Mouse (Mus musculus) MEL (cell line): ENCODE data around the gene Pla2g7. TPM values are rescaled to one million over a fixed set of nuclear protein-coding genes. Genes with fewer than 3 reads are reported as not detected.
"Not testable (repeated sequence)": the region's sequence is repeated elsewhere in the genome, so short reads cannot be mapped to it uniquely, and the experiment has no call there.

Experiments
- DNase-seq: peaks from one replicate; pipeline ENCODE4 v3.0.0; 2011; ENCODE audit warnings: low read depth, low spot score
- H3K27ac ChIP-seq: 2 replicates; pipeline ENCODE4 v1.5.1; 2012; ENCODE audit warnings: low read depth, mild to moderate bottlenecking, control low read depth, low read length, moderate library complexity; ENCODE audit not compliant: control insufficient read depth
- H3K27me3 ChIP-seq, 2 experiments: fragments of 150-350 bp in 1 of 2; sonication (generic) in 1 of 2; 2 replicates each; pipeline ENCODE4 v1.6.1; 2012; ENCODE audit warnings: low read length in 2 of 2, mild to moderate bottlenecking in 2 of 2, improper control_type of control experiment in 1 of 2, moderate library complexity in 1 of 2; ENCODE audit not compliant: insufficient read depth in 2 of 2, control insufficient read depth in 1 of 2
- H3K36me3 ChIP-seq, 2 experiments: 2 replicates each; pipeline ENCODE4 v1.6.1; 2012 to 2014; ENCODE audit warnings: low read length in 2 of 2, improper control_type of control experiment in 1 of 2, inconsistent platforms in 1 of 2, mild to moderate bottlenecking in 1 of 2; ENCODE audit not compliant: insufficient read depth in 2 of 2, control insufficient read depth in 1 of 2
- H3K4me1 ChIP-seq, 2 experiments: fragments of 150-350 bp in 1 of 2; sonication (generic) in 1 of 2; 2 replicates each; pipeline ENCODE4 v1.6.1; 2012; ENCODE audit warnings: low read length in 2 of 2, improper control_type of control experiment in 1 of 2, mild to moderate bottlenecking in 1 of 2; ENCODE audit not compliant: insufficient read depth in 2 of 2, control insufficient read depth in 1 of 2
- H3K4me3 ChIP-seq, 2 experiments: fragments of 150-350 bp in 1 of 2; sonication (generic) in 1 of 2; 2 replicates each; pipeline ENCODE4 v1.5.1; 2012; ENCODE audit warnings: low read depth in 2 of 2, low read length in 2 of 2, mild to moderate bottlenecking in 2 of 2, moderate library complexity in 2 of 2, control low read depth in 1 of 2, improper control_type of control experiment in 1 of 2; ENCODE audit not compliant: control insufficient read depth in 1 of 2, insufficient read depth in 1 of 2
- H3K79me2 ChIP-seq: 2 replicates; pipeline ENCODE4 v1.6.1; 2012; ENCODE audit warnings: mild to moderate bottlenecking, low read length, moderate library complexity; ENCODE audit not compliant: control insufficient read depth, poor library complexity, insufficient read depth
- H3K9ac ChIP-seq: 2 replicates; pipeline ENCODE4 v1.6.1; 2012; ENCODE audit warnings: low read depth, mild to moderate bottlenecking, control low read depth, low read length, moderate library complexity; ENCODE audit not compliant: control insufficient read depth, poor library complexity, severe bottlenecking
- H3K9me3 ChIP-seq: fragments of 150-350 bp; sonication (generic); replicated peaks from 2 replicates; pipeline ENCODE4 v1.6.1; 2012; ENCODE audit warnings: mild to moderate bottlenecking, low read length, improper control_type of control experiment, moderate library complexity; ENCODE audit not compliant: insufficient read depth
- E2F4 ChIP-seq: IDR thresholded peaks from 2 replicates; pipeline ENCODE4 v1.6.1; 2011; ENCODE audit warnings: low read depth, low read length, improper control_type of control experiment, borderline replicate concordance
- ELF1 ChIP-seq: IDR thresholded peaks from 2 replicates; pipeline ENCODE4 v1.6.1; 2014; ENCODE audit warnings: low read depth, mild to moderate bottlenecking, inconsistent platforms, low read length, improper control_type of control experiment, moderate library complexity
- EP300 ChIP-seq, 2 experiments: IDR thresholded peaks; 2 replicates each; pipeline ENCODE4 v1.6.1; 2011; ENCODE audit warnings: improper control_type of control experiment in 2 of 2, low read length in 2 of 2, low read depth in 1 of 2, mild to moderate bottlenecking in 1 of 2
- MAFK ChIP-seq: IDR thresholded peaks from 2 replicates; pipeline ENCODE4 v1.6.1; 2011; ENCODE audit warnings: low read depth, mild to moderate bottlenecking, low read length, improper control_type of control experiment, borderline replicate concordance
- MAZ ChIP-seq: IDR thresholded peaks from 2 replicates; pipeline ENCODE4 v1.6.1; 2012; ENCODE audit warnings: low read depth, mild to moderate bottlenecking, inconsistent platforms, low read length, improper control_type of control experiment
- NRF1 ChIP-seq: IDR thresholded peaks from 2 replicates; pipeline ENCODE4 v1.6.1; 2014; ENCODE audit warnings: low read depth, mild to moderate bottlenecking, inconsistent platforms, low read length, improper control_type of control experiment, moderate library complexity; ENCODE audit not compliant: poor library complexity, insufficient read depth, severe bottlenecking
- RCOR1 ChIP-seq: IDR thresholded peaks from 2 replicates; pipeline ENCODE4 v1.6.1; 2012; ENCODE audit warnings: low read depth, mild to moderate bottlenecking, inconsistent platforms, low read length, improper control_type of control experiment
- SIN3A ChIP-seq: IDR thresholded peaks from 2 replicates; pipeline ENCODE4 v1.6.1; 2012; ENCODE audit warnings: low read length, improper control_type of control experiment, inconsistent platforms
- TAL1 ChIP-seq: IDR thresholded peaks from 2 replicates; pipeline ENCODE4 v1.6.1; 2012; ENCODE audit warnings: mild to moderate bottlenecking, inconsistent platforms, low read length, moderate library complexity, mixed read lengths
- USF1 ChIP-seq: IDR thresholded peaks from 2 replicates; pipeline ENCODE4 v1.6.1; 2014; ENCODE audit warnings: low read depth, mild to moderate bottlenecking, inconsistent platforms, low read length, improper control_type of control experiment, moderate library complexity
- USF2 ChIP-seq, 2 experiments: IDR thresholded peaks; 2 replicates each; pipeline ENCODE4 v1.6.1; 2011 to 2012; ENCODE audit warnings: improper control_type of control experiment in 2 of 2, low read length in 2 of 2, borderline replicate concordance in 1 of 2, inconsistent platforms in 1 of 2, low read depth in 1 of 2, mild to moderate bottlenecking in 1 of 2; ENCODE audit not compliant: insufficient read depth in 1 of 2
- ZC3H11A ChIP-seq: IDR thresholded peaks from 2 replicates; pipeline ENCODE4 v1.6.1; 2012; ENCODE audit warnings: low read depth, mild to moderate bottlenecking, inconsistent platforms, low read length, improper control_type of control experiment
- ZMIZ1 ChIP-seq: IDR thresholded peaks from 2 replicates; pipeline ENCODE4 v1.6.1; 2012; ENCODE audit warnings: low read depth, mild to moderate bottlenecking, inconsistent platforms, low read length, improper control_type of control experiment, moderate library complexity
- ZNF384 ChIP-seq: IDR thresholded peaks from 2 replicates; pipeline ENCODE4 v1.6.1; 2012; ENCODE audit warnings: low read depth, mild to moderate bottlenecking, inconsistent platforms, low read length, improper control_type of control experiment
- polyA plus RNA-seq, 2 experiments: library from polyadenylated mRNA; stranded (reverse) in 1 of 2; unstranded in 1 of 2; fragments of >175 nt in 1 of 2; fragments of >200 nt in 1 of 2; gene quantifications; 2 replicates each; pipeline versions ENCODE4 v1.2.1 to v1.2.4; 2012; ENCODE audit warnings: low replicate concordance in 2 of 2, low read depth in 1 of 2; ENCODE audit not compliant: insufficient read length in 2 of 2, insufficient read depth in 1 of 2, missing spikeins in 1 of 2
- total RNA-seq: library from RNA; depleted of rRNA; stranded (reverse); fragments of 300-350 nt; gene quantifications from 2 replicates; pipeline ENCODE4 v1.2.3, GENCODE M21; 2012

The Pla2g7 gene
- total and polyA plus RNA-seq, 3 experiments = not detected

- H3K4me1 ChIP-seq = no peaks in the 10 kb centered on the region
- no peaks in the 10 kb centered on the region for H3K27me3 ChIP-seq
- no peaks in the 10 kb centered on the region for H3K79me2 ChIP-seq
- no peak for DNase-seq
- H3K36me3 ChIP-seq = no peaks in the 10 kb centered on the region
- no peak overlapping the region for H3K9ac ChIP-seq
- TF ChIP-seq ELF1 = no peak
- TF ChIP-seq RCOR1 = no peak
- TF ChIP-seq ZMIZ1 = no peak
- no peak for TF ChIP-seq USF1
- no peak for TF ChIP-seq MAFK
- no peak for TF ChIP-seq TAL1
- TF ChIP-seq ZNF384 = no peak
- no peak for TF ChIP-seq MAZ
- TF ChIP-seq ZC3H11A = no peak
- TF ChIP-seq E2F4 = no peak
- TF ChIP-seq USF2 (IDR thresholded peaks at IDR 0.05; ENCODE audit: borderline replicate concordance in 1 of 2, insufficient read depth in 1 of 2, low read depth in 1 of 2, low read length in 2 of 2) = no peak
- no peak for TF ChIP-seq SIN3A
- no peak for TF ChIP-seq NRF1
- no peak for TF ChIP-seq EP300 (IDR thresholded peaks at IDR 0.05; ENCODE audit: low read depth in 1 of 2, low read length in 2 of 2)
- TF ChIP-seq, all 39 proteins: peak for 0
- Histone ChIP-seq H3K27ac (no peak overlapping the region), H3K9me3 (no peaks in the 10 kb centered on the region), H3K4me3 (no peak overlapping the region)
Observed at GRCm38 (mm10) chr17:43534362-43535222, 33.3 kb upstream of the Pla2g7 start.

GRCm38 (mm10) chr17:43536841-43537240 lies 31.1 kb upstream of the Pla2g7 start:
- H3K4me1 ChIP-seq, DNase-seq, H3K27ac ChIP-seq, H3K9ac ChIP-seq, H3K36me3 ChIP-seq, H3K79me2 ChIP-seq, H3K4me3 ChIP-seq, H3K27me3 ChIP-seq, H3K9me3 ChIP-seq: not testable (repeated sequence)
